Mouse (Mus musculus): ENCODE data around the gene Olfr1396. TPM values are rescaled to one million over a fixed set of nuclear protein-coding genes. Genes with fewer than 3 reads are reported as not detected.
"Not testable (repeated sequence)": the region's sequence is repeated elsewhere in the genome, so short reads cannot be mapped to it uniquely, and the experiment has no call there.

Olfr1396 gene
- polyA plus RNA-seq, 1 experiment: 0.38 TPM

GRCm38 (mm10) chr11:49090551-49090950, 24.1 kb downstream of the Olfr1396 start:
- no peak for DNase-seq (ENCODE audit: low read depth)

GRCm38 (mm10) chr11:49089735-49090507, 24.8 kb downstream of the Olfr1396 start:
- no peak for DNase-seq (ENCODE audit: low read depth)

- no peak for DNase-seq (ENCODE audit: low read depth)
Observed at GRCm38 (mm10) chr11:49088990-49089652, 25.6 kb downstream of the Olfr1396 start.

GRCm38 (mm10) chr11:49087830-49088616, 26.7 kb downstream of the Olfr1396 start:
- no peak for DNase-seq (ENCODE audit: low read depth)

- DNase-seq (ENCODE audit: low read depth): no peak
Observed at GRCm38 (mm10) chr11:49086858-49087361, 27.8 kb downstream of the Olfr1396 start.

- no peak for DNase-seq (ENCODE audit: low read depth)
Observed at GRCm38 (mm10) chr11:49084875-49085274, 29.8 kb downstream of the Olfr1396 start.

GRCm38 (mm10) chr11:49084385-49084784, 30.3 kb downstream of the Olfr1396 start:
- no peak for DNase-seq (ENCODE audit: low read depth)

GRCm38 (mm10) chr11:49083808-49084207, 30.9 kb downstream of the Olfr1396 start:
- no peak for DNase-seq (ENCODE audit: low read depth)

GRCm38 (mm10) chr11:49083146-49083545, 31.5 kb downstream of the Olfr1396 start:
- DNase-seq (ENCODE audit: low read depth): no peak

- no peak for DNase-seq (ENCODE audit: low read depth)
Observed at GRCm38 (mm10) chr11:49081886-49082285, 32.8 kb downstream of the Olfr1396 start.

GRCm38 (mm10) chr11:49081356-49081755, 33.3 kb downstream of the Olfr1396 start:
- no peak for DNase-seq (ENCODE audit: low read depth)

GRCm38 (mm10) chr11:49080636-49081035, 34.0 kb downstream of the Olfr1396 start:
- no peak for DNase-seq (ENCODE audit: low read depth)

GRCm38 (mm10) chr11:49078719-49079118, 36.0 kb downstream of the Olfr1396 start:
- no peak for DNase-seq (ENCODE audit: low read depth)

GRCm38 (mm10) chr11:49077012-49077411, 37.7 kb downstream of the Olfr1396 start:
- no peak for DNase-seq (ENCODE audit: low read depth)

- not testable (repeated sequence) for DNase-seq (ENCODE audit: low read depth)
Observed at GRCm38 (mm10) chr11:49076001-49076757, 38.5 kb downstream of the Olfr1396 start, which contains the start of gene Ifi47. Gene Ifi47 (plus strand): TSS chr11:49076587.

GRCm38 (mm10) chr11:49068358-49068757, 46.3 kb downstream of the Olfr1396 start:
- no peak for DNase-seq (ENCODE audit: low read depth)

- DNase-seq (ENCODE audit: low read depth): not testable (repeated sequence)
Observed at GRCm38 (mm10) chr11:49063713-49064469, 50.8 kb downstream of the Olfr1396 start, which contains the start of gene Tgtp2. Gene Tgtp2 (minus strand): TSS chr11:49064206.

- DNase-seq (ENCODE audit: low read depth): not testable (repeated sequence)
Observed at GRCm38 (mm10) chr11:49061865-49062264, 52.8 kb downstream of the Olfr1396 start.

GRCm38 (mm10) chr11:49060061-49060460, 54.6 kb downstream of the Olfr1396 start:
- not testable (repeated sequence) for DNase-seq (ENCODE audit: low read depth)
